In genomic region chr7:99626376-99627270, GRCm38 (mm10) we compare ENCODE assay signal across 8 mouse cellular contexts. TPM values are rescaled to one million over a fixed set of nuclear protein-coding genes. Genes with fewer than 3 reads are reported as not detected.
DNase-seq lines count a peak whose midpoint lies in the region; ATAC-seq and TF ChIP-seq lines count a peak whose summit lies in the region.

TSS of gene Tpbgl (minus strand) at chr7:99627103.

- H3K9me3 ChIP-seq in intestine, embryonic 16.5 days (ENCODE audit: control insufficient read depth, low read length), result no peaks in the 10 kb centered on the region
- H3K9me3 ChIP-seq in liver, embryonic 16.5 days (replicated peaks; ENCODE audit: control insufficient read depth, low read length), result no peaks in the 10 kb centered on the region
- H3K9me3 ChIP-seq in neural tube, embryonic 15.5 days (replicated peaks), result no peaks in the 10 kb centered on the region

- under 1% methylated on average over 71 of the region's 83 CpGs for WGBS in intestine, embryonic 16.5 days
- 1% methylated on average over 77 of the region's 83 CpGs for WGBS in liver, embryonic 16.5 days (ENCODE audit: insufficient replicate concordance)
- WGBS in neural tube, embryonic 15.5 days, result under 1% methylated on average over 77 of the region's 83 CpGs

- H3K27ac ChIP-seq in layer of hippocampus, adult 2 months, result peak within 1 kb of the TSS; percentile 84
- no peak within 1 kb of the TSS for H3K27ac ChIP-seq in intestine, embryonic 16.5 days (ENCODE audit: low read length)
- no peak within 1 kb of the TSS for H3K27ac ChIP-seq in liver, embryonic 16.5 days (ENCODE audit: low read length)
- H3K27ac ChIP-seq in neural tube, embryonic 15.5 days (replicated peaks), result peak within 1 kb of the TSS; percentile 61; the same call in 1 of the 2 replicates

- H3K27me3 ChIP-seq in intestine, embryonic 16.5 days (replicated peaks; ENCODE audit: control insufficient read depth, insufficient read depth, low read length), result peaks cover 43% of the 10 kb centered on the region
- H3K27me3 ChIP-seq in liver, embryonic 16.5 days (ENCODE audit: control insufficient read depth, insufficient read depth, low read depth, low read length), result peaks cover 78% of the 10 kb centered on the region
- H3K27me3 ChIP-seq in neural tube, embryonic 15.5 days (replicated peaks), result peaks cover 67% of the 10 kb centered on the region

- peak within 1 kb of the TSS; percentile 98 for H3K4me2 ChIP-seq in intestine, embryonic 16.5 days (ENCODE audit: low read depth, low read length)
- H3K4me2 ChIP-seq in liver, embryonic 16.5 days (ENCODE audit: low read depth, low read length), result peak within 1 kb of the TSS; percentile 62
- peak within 1 kb of the TSS; percentile 91 for H3K4me2 ChIP-seq in neural tube, embryonic 15.5 days

- H3K4me1 ChIP-seq in intestine, embryonic 16.5 days (ENCODE audit: control insufficient read depth, insufficient read depth, low read length), result peaks cover 16% of the 10 kb centered on the region
- H3K4me1 ChIP-seq in liver, embryonic 16.5 days (ENCODE audit: control insufficient read depth, low read depth, low read length), result peaks cover 13% of the 10 kb centered on the region
- H3K4me1 ChIP-seq in neural tube, embryonic 15.5 days, result peaks cover 24% of the 10 kb centered on the region

- H3K4me3 ChIP-seq in layer of hippocampus, adult 2 months, result peak within 1 kb of the TSS; percentile 60
- peak within 1 kb of the TSS; percentile 57 for H3K4me3 ChIP-seq in intestine, embryonic 16.5 days (ENCODE audit: low read length)
- H3K4me3 ChIP-seq in liver, embryonic 16.5 days (ENCODE audit: low read depth, low read length), result peak within 1 kb of the TSS; percentile 53
- peak within 1 kb of the TSS; percentile 57 for H3K4me3 ChIP-seq in neural tube, embryonic 15.5 days (replicated peaks)

- DNase-seq in layer of hippocampus, adult 2 months (ENCODE audit: low spot score in 2 of 2), result peak in 1 of 2 experiments; percentile 41
- no peak for DNase-seq in layer of hippocampus, postnatal 25 days (ENCODE audit: extremely low spot score in 1 of 2, low spot score in 1 of 2)
- peak; percentile 98 for DNase-seq in heart, adult 11 months
- DNase-seq in urinary bladder, postnatal 14 days (ENCODE audit: low spot score), result peak; percentile 66

- H3K36me3 ChIP-seq in intestine, embryonic 16.5 days (ENCODE audit: control insufficient read depth, insufficient read depth, low read length), result no peaks in the 10 kb centered on the region
- H3K36me3 ChIP-seq in liver, embryonic 16.5 days (ENCODE audit: control insufficient read depth, insufficient read depth), result no peaks in the 10 kb centered on the region
- H3K36me3 ChIP-seq in neural tube, embryonic 15.5 days, result no peaks in the 10 kb centered on the region

- TF ChIP-seq CTCF in layer of hippocampus, adult 2 months (conservative IDR thresholded peaks at IDR 0.05), result no peak

- ATAC-seq in common myeloid progenitor, adult 5-6 weeks (replicated peaks; ENCODE audit: low read depth, poor library complexity, severe bottlenecking), result peak; percentile 24; the same call in 1 of the 2 replicates
- peak; percentile 43 for ATAC-seq in intestine, embryonic 16.5 days
- no peak for ATAC-seq in liver, embryonic 16.5 days (ENCODE audit: low read depth)
- ATAC-seq in neural tube, embryonic 15.5 days (ENCODE audit: low FRiP score), result no peak

- H3K9ac ChIP-seq in intestine, embryonic 16.5 days (ENCODE audit: low read depth, low read length), result peak within 1 kb of the TSS; percentile 60
- no peak within 1 kb of the TSS for H3K9ac ChIP-seq in liver, embryonic 16.5 days (ENCODE audit: low read depth, low read length)
- peak within 1 kb of the TSS; percentile 60 for H3K9ac ChIP-seq in neural tube, embryonic 15.5 days (replicated peaks)

RNA-seq across cellular contexts. Expression of gene Tpbgl, which starts in this region (rescaled TPM):
- 1 to 10 TPM; 4.7 to 5.1 TPM for total RNA-seq in layer of hippocampus, adult 2 months (2021)
- 1 to 10 TPM; 6.1 TPM for total RNA-seq in layer of hippocampus, postnatal 25 days (2021)
- 0.34 TPM in 1 of 2 replicates, not detected in the other for total RNA-seq in common myeloid progenitor, adult 5-6 weeks (2017)
- 1.0 and 1.1 TPM in 2 replicates for polyA plus RNA-seq in intestine, embryonic 16.5 days (2015; fragmentation: Nextera tagmentation; extraction: Ambion mirVana)
- 0.39 and 0.47 TPM in 2 replicates for polyA plus RNA-seq in liver, embryonic 16.5 days (2015; fragmentation: Nextera tagmentation; extraction: Ambion mirVana)
- 2.5 and 3.2 TPM in 2 replicates for polyA plus RNA-seq in neural tube, embryonic 15.5 days (2015; fragmentation: Nextera tagmentation; extraction: Ambion mirVana)

Comparison
In these comparisons a context has a peak if more than half of its experiments do, and no peak if none do; other contexts are left out.
1. Peak in ATAC-seq in common myeloid progenitor, adult 5-6 weeks; RNA of the gene not detected or under 1 TPM.
2. DNase-seq: peak in heart, adult 11 months (single experiment) and urinary bladder, postnatal 14 days (single experiment); none in layer of hippocampus, postnatal 25 days (0 of 2).
3. H3K27ac ChIP-seq: peak in layer of hippocampus, adult 2 months (single experiment) and neural tube, embryonic 15.5 days (single experiment); none in intestine, embryonic 16.5 days (single experiment) and liver, embryonic 16.5 days (single experiment).
4. Peak in every context shown above with its lines, with median percentiles within 50 percentile points of each other: H3K4me3 ChIP-seq and H3K4me2 ChIP-seq.